ENCODE assay signal across 8 mouse cellular contexts in genomic region chr2:165993173-165993900, GRCm38 (mm10). TPM values are rescaled to one million over a fixed set of nuclear protein-coding genes. Genes with fewer than 3 reads are reported as not detected.
A peak's percentile ranks its signal among the peaks of the same experiment; 100 is the strongest.
DNase-seq lines count a peak whose midpoint lies in the region; ATAC-seq and TF ChIP-seq lines count a peak whose summit lies in the region.

No protein-coding gene starts in this region.

- no peak for DNase-seq in frontal cortex, postnatal 14 days (ENCODE audit: low spot score in 2 of 2)
- DNase-seq in thymus, adult 2 months = peak; percentile 33
- no peak for DNase-seq in thymus, postnatal 25 days
- no peak for DNase-seq in liver, embryonic 11.5 days (ENCODE audit: low spot score)

- no peaks in the 10 kb centered on the region for H3K9me3 ChIP-seq in liver, embryonic 11.5 days (ENCODE audit: control insufficient read depth, low read length)
- H3K9me3 ChIP-seq in neural tube, embryonic 12.5 days = no peaks in the 10 kb centered on the region

- under 1% methylated on average over 35 of the region's 35 CpGs for WGBS in thymus, adult 2 months
- 2% methylated on average over 35 of the region's 35 CpGs for WGBS in liver, embryonic 11.5 days
- WGBS in neural tube, embryonic 12.5 days = 4% methylated on average over 35 of the region's 35 CpGs

- H3K36me3 ChIP-seq in thymus, adult 2 months (ENCODE audit: control insufficient read depth, insufficient read depth, low read length) = no peaks in the 10 kb centered on the region
- H3K36me3 ChIP-seq in liver, embryonic 11.5 days (ENCODE audit: control insufficient read depth, insufficient read depth, low read length) = 0 out of 2 replicates have a peak, but pooled peaks cover 2% of the 10 kb centered on the region
- H3K36me3 ChIP-seq in neural tube, embryonic 12.5 days = no peaks in the 10 kb centered on the region

- H3K4me1 ChIP-seq in thymus, adult 2 months (replicated peaks; ENCODE audit: control insufficient read depth, insufficient read depth, low read length) = peaks cover 3% of the 10 kb centered on the region
- peaks cover 16% of the 10 kb centered on the region for H3K4me1 ChIP-seq in liver, embryonic 11.5 days (replicated peaks; ENCODE audit: control insufficient read depth, insufficient read depth, low read length)
- peaks cover 7% of the 10 kb centered on the region; the same call in 1 of the 2 replicates for H3K4me1 ChIP-seq in neural tube, embryonic 12.5 days

- H3K4me2 ChIP-seq in liver, embryonic 11.5 days = peak overlapping the region; percentile 99
- peak overlapping the region; percentile 87 for H3K4me2 ChIP-seq in neural tube, embryonic 12.5 days (replicated peaks)

- no peaks in the 10 kb centered on the region for H3K27me3 ChIP-seq in thymus, adult 2 months (ENCODE audit: control insufficient read depth, insufficient read depth, low read length)
- H3K27me3 ChIP-seq in liver, embryonic 11.5 days (replicated peaks; ENCODE audit: control insufficient read depth, insufficient read depth, low read length) = no peaks in the 10 kb centered on the region
- no peaks in the 10 kb centered on the region for H3K27me3 ChIP-seq in neural tube, embryonic 12.5 days (replicated peaks)

- peak overlapping the region; percentile 78 for H3K4me3 ChIP-seq in thymus, adult 2 months (ENCODE audit: control insufficient read depth, insufficient read depth, low read length)
- H3K4me3 ChIP-seq in liver, embryonic 11.5 days (ENCODE audit: low read depth, low read length) = peak overlapping the region; percentile 92
- peak overlapping the region; percentile 95 for H3K4me3 ChIP-seq in neural tube, embryonic 12.5 days

- H3K27ac ChIP-seq in thymus, adult 2 months (ENCODE audit: control insufficient read depth, insufficient read depth, low read length) = peak overlapping the region; percentile 51; the same call in 1 of the 2 replicates
- H3K27ac ChIP-seq in liver, embryonic 11.5 days (ENCODE audit: low read depth, low read length) = no peak overlapping the region
- H3K27ac ChIP-seq in neural tube, embryonic 12.5 days = peak overlapping the region; percentile 82

- ATAC-seq in frontal cortex, adult (ENCODE audit: low TSS enrichment) = peak; percentile 22; the same call in 1 of the 2 replicates
- ATAC-seq in granulocyte monocyte progenitor cell, adult 5-6 weeks (replicated peaks; ENCODE audit: poor library complexity, severe bottlenecking) = peak; percentile 21
- ATAC-seq in liver, embryonic 11.5 days (replicated peaks; ENCODE audit: low FRiP score) = peak; percentile 25; the same call in 1 of the 2 replicates
- ATAC-seq in neural tube, embryonic 12.5 days (ENCODE audit: low FRiP score, low read depth) = peak; percentile 64
- ATAC-seq in inflammation-experienced regulatory T-cells, adult 6 months = no peak

- H3K9ac ChIP-seq in liver, embryonic 11.5 days (ENCODE audit: low read depth, low read length) = peak overlapping the region; percentile 92
- H3K9ac ChIP-seq in neural tube, embryonic 12.5 days = peak overlapping the region; percentile 97

- TF ChIP-seq CTCF in thymus, adult 2 months (IDR thresholded peaks at IDR 0.05; ENCODE audit: borderline replicate concordance, control insufficient read depth, extremely low read depth, insufficient read depth, low read length, poor library complexity) = no peak

- no peak for TF ChIP-seq POLR2A in thymus, adult 2 months (IDR thresholded peaks at IDR 0.05; ENCODE audit: control insufficient read depth, extremely low read depth, insufficient read depth, low read length, poor library complexity)

RNA-seq across cellular contexts. Expression of gene Ncoa3, which starts 0.9 kb away (rescaled TPM):
- 70.0 and 73.4 TPM in 2 replicates for polyA plus RNA-seq in thymus, adult 2 months (2012; rRNA removed)
- total RNA-seq in granulocyte monocyte progenitor cell, adult 5-6 weeks (2014; fragmentation: Nextera tagmentation) = 17.4 and 19.9 TPM in 2 replicates
- 16.1 and 20.8 TPM in 2 replicates for total RNA-seq in granulocyte monocyte progenitor cell, adult 5-6 weeks (2017)
- 15.2 and 16.6 TPM in 2 replicates for polyA plus RNA-seq in liver, embryonic 11.5 days (2014; fragmentation: Nextera tagmentation; extraction: Ambion mirVana)
- 14.4 and 15.4 TPM in 2 replicates for polyA plus RNA-seq in neural tube, embryonic 12.5 days (2016; fragmentation: Nextera tagmentation; extraction: Ambion mirVana)
- polyA plus RNA-seq in inflammation-experienced regulatory T-cells, adult 6 months (2017; shearing (Covaris generic)) = 10 to 100 TPM; 36.0 to 74.1 (median 67.4) TPM
